Mouse (Mus musculus) small intestine, adult 2 months (tissue): Measurements from ENCODE around the gene Lrrc28. TPM values are rescaled to one million over a fixed set of nuclear protein-coding genes. Genes with fewer than 3 reads are reported as not detected.

ENCODE experiments used
- H3K27ac ChIP-seq: fragments of 200-500 bp; 2 replicates; pipeline ENCODE4 v1.5.1; 2012; ENCODE audit warnings: low read depth, low read length, control low read depth, inconsistent platforms; ENCODE audit not compliant: insufficient read depth
- H3K27me3 ChIP-seq: fragments of 200-500 bp; 2 replicates; pipeline ENCODE4 v1.6.1; 2012; ENCODE audit warnings: mild to moderate bottlenecking, moderate library complexity, low read length, inconsistent platforms; ENCODE audit not compliant: control insufficient read depth, insufficient read depth
- H3K36me3 ChIP-seq: fragments of 200-500 bp; 2 replicates; pipeline ENCODE4 v1.6.1; 2012; ENCODE audit warnings: mild to moderate bottlenecking, low read length, control low read depth, inconsistent platforms; ENCODE audit not compliant: control insufficient read depth, insufficient read depth
- H3K4me1 ChIP-seq: fragments of 200-500 bp; 2 replicates; pipeline ENCODE4 v1.6.1; 2012; ENCODE audit warnings: low read length, inconsistent platforms, mixed read lengths; ENCODE audit not compliant: control insufficient read depth, insufficient read depth, insufficient read length
- H3K4me3 ChIP-seq: fragments of 200-500 bp; 2 replicates; pipeline ENCODE4 v1.5.1; 2012; ENCODE audit warnings: low read depth, mild to moderate bottlenecking, control low read depth, inconsistent platforms, low read length, moderate library complexity
- CTCF ChIP-seq: fragments of 200-500 bp; IDR thresholded peaks from 2 replicates; pipeline ENCODE4 v1.5.1; 2012; ENCODE audit warnings: low read depth, mild to moderate bottlenecking, control low read depth, inconsistent platforms, low read length, moderate library complexity, mixed read lengths; ENCODE audit not compliant: insufficient replicate concordance, insufficient read length; ENCODE audit errors: extremely low read depth
- POLR2A ChIP-seq: fragments of 200-500 bp; IDR thresholded peaks from 2 replicates; pipeline ENCODE4 v1.6.1; 2012; ENCODE audit warnings: low read depth, mild to moderate bottlenecking, control low read depth, inconsistent platforms, low read length, moderate library complexity
- WGBS: fragments of 180-500 bp; shearing (Covaris S2); methylation state at CpG from one replicate; pipeline ENCODE4 v1.1.7; 2018; 5-methylcytosine and 5-hydroxymethylcytosine counted together
- polyA plus RNA-seq: library from polyadenylated mRNA; depleted of rRNA; stranded (reverse); fragments of >200 nt; gene quantifications from 2 replicates; pipeline ENCODE4 v1.2.3, GENCODE M21; 2012

Lrrc28 gene
- polyA plus RNA-seq, 1 experiment: 16.6 TPM

DNA sequence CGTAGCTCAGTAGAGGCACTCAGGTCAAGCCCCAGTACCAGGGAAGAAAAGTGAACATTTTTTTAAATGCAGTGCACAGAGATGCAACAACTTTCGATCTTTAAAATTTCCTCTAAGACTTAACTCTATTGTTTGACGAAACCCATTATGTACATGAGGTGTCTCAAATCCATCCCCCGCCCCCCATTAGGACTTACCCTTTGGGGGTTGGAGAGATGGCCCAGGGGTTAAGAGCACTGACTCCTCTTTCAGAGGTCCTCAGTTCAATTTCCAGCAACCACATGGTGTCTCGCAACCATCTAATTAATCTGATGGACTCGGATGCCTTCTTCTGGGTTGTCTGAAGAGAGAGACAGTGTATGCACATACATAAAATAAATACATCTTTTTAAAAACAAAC lies 1.1 kb upstream of the Lrrc28 start:
- H3K36me3 ChIP-seq: no peaks in the 10 kb centered on the region
- TF ChIP-seq CTCF (no peak), POLR2A (no peak)
- no peaks in the 10 kb centered on the region for H3K27me3 ChIP-seq
- 0 out of 2 replicates have a peak overlapping the region, but pooled peaks have one; percentile 15 for H3K4me3 ChIP-seq
- peak overlapping the region; percentile 67 for H3K27ac ChIP-seq
- 9% methylated on average over 6 of the region's 6 CpGs for WGBS
- H3K4me1 ChIP-seq: no peaks in the 10 kb centered on the region

DNA sequence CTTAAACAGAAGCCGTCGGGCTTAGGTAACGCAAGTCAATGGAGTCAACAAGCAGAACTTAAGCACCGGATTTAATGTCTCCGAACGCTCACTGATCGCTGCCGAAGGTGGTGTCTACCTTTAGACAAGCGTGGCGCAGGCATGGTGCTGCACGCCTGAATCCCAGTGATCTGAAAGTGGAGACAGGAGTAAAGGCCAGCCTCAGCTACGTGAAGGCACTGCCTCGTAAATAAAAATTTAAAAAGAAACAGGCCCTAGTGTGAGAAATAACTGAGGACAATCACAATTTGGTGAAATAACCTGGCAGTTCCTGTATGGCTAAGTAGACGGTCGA lies 580 bp upstream of the Lrrc28 start:
- TF ChIP-seq CTCF: no peak
- TF ChIP-seq POLR2A: no peak
- H3K27me3 ChIP-seq: no peaks in the 10 kb centered on the region
- H3K36me3 ChIP-seq: peaks cover 4% of the 10 kb centered on the region
- no peaks in the 10 kb centered on the region for H3K4me1 ChIP-seq
- WGBS: under 1% methylated on average over 15 of the region's 15 CpGs
- H3K27ac ChIP-seq: peak overlapping the region; percentile 67
- peak overlapping the region; percentile 80 for H3K4me3 ChIP-seq

DNA sequence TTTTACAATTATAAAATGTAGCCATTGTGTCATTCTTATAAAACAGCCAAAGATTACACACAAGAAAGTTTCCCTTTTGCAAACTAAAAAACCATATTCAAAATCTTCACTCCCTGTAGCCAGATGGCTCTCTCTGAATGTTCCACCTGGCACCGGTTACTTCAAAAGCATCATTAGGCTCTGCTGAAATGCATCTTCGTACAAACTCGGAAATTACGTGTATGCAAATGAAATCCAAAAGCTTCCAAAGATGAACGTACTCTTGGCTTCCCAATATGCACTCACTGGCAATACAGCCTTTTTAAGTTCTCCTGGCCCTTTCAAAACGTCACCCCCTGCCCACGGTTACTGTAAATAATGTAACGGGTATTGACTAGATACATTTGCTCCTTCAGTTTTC lies 777 bp downstream of the Lrrc28 start:
- H3K27ac ChIP-seq: no peak overlapping the region
- H3K4me3 ChIP-seq: no peak overlapping the region
- H3K27me3 ChIP-seq: no peaks in the 10 kb centered on the region
- TF ChIP-seq POLR2A (no peak), CTCF (no peak)
- 30% methylated on average over 8 of the region's 8 CpGs for WGBS
- H3K4me1 ChIP-seq: no peaks in the 10 kb centered on the region
- H3K36me3 ChIP-seq: peaks cover 4% of the 10 kb centered on the region

DNA sequence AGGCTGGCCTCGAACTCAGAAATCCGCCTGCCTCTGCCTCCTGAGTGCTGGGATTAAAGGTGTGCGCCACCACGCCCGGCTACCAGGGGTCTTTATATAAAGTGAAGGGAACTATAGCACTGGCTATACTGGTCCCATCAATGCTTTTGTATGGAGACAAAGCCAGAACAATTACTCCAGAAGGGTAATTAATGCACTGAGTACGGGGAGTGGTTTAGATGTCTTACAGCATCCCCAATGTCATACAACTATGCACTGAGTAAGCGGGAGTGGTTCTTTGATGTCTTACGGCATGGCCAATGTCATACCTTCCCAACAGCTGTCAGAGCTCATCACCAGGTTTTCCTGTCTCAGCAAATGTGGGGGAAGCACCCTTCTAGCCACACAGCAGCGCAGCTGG lies 2.1 kb downstream of the Lrrc28 start:
- no peak for TF ChIP-seq CTCF
- no peak for TF ChIP-seq POLR2A
- 96% methylated on average over 9 of the region's 9 CpGs for WGBS
- H3K4me1 ChIP-seq: no peaks in the 10 kb centered on the region
- no peaks in the 10 kb centered on the region for H3K27me3 ChIP-seq
- H3K27ac ChIP-seq: no peak overlapping the region
- no peak overlapping the region for H3K4me3 ChIP-seq
- H3K36me3 ChIP-seq: peaks cover 6% of the 10 kb centered on the region

DNA sequence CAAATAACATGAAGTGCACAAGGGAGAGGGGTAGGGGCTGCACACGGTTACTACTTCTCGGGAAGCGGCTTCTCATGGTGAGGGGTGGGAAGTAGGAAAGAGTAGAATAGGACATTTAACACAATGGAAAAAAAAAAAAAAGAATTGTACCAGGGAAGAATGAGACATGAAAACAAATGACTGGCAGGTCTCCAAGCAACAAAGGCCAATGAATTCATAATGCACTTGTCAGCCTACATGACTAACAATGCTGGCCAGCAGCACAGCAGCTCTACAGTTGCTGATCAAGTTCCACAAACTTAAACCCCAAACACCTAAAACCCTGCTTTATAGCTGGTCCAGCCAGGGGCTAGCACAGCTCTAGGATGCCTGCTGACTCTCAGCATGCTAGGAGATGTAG lies 6.1 kb downstream of the Lrrc28 start:
- Histone ChIP-seq H3K4me1 (no peaks in the 10 kb centered on the region), H3K27me3 (no peaks in the 10 kb centered on the region), H3K4me3 (no peak overlapping the region), H3K27ac (no peak overlapping the region), H3K36me3 (peaks cover 8% of the 10 kb centered on the region)
- WGBS: 96% methylated on average over 3 of the region's 3 CpGs
- TF ChIP-seq POLR2A (no peak), CTCF (no peak)

DNA sequence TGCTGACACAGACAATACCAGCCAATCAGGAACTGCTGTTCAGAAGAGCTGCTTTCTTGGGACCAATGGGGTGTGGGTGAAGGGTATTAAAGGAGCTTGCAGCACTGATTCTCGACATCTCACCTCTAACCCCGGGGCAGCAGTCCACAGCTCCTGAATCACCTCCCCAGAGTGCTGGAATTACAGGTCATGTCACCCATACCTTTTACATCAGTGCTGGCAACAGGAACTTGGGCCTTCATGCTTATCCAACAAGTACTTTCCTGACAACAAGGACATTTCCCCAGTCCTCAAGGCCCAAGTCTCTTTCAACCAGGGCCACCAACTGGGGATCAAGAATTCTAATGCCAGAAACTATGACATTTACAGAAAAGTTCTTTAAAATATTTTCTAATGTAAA lies 8.9 kb downstream of the Lrrc28 start:
- Histone ChIP-seq H3K36me3 (peaks cover 8% of the 10 kb centered on the region), H3K27me3 (no peaks in the 10 kb centered on the region), H3K4me3 (no peak overlapping the region), H3K27ac (no peak overlapping the region), H3K4me1 (no peaks in the 10 kb centered on the region)
- TF ChIP-seq CTCF (no peak), POLR2A (no peak)
- 77% methylated on average over 2 of the region's 2 CpGs for WGBS

DNA sequence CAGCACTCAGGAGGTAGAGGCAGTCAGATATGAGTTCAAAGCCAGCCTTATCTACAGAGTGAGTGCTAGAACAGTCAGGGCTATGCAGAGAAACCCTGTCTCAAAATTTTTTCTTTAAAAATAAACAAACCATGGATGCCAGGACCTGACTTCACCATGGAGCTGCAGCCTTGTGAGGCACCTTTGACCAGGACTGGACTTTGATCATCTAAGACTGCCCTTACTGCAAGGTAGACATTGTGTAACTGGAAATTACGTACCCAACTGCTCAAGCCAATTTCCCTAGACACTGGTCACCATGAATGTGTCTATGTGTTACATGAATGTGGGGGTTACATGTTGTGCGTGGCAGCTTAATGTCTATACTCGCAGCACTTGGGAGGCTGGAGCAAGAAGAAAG lies 10.9 kb downstream of the Lrrc28 start:
- Histone ChIP-seq H3K27me3 (no peaks in the 10 kb centered on the region), H3K36me3 (peaks cover 3% of the 10 kb centered on the region; the same call in 1 of the 2 replicates), H3K4me3 (no peak overlapping the region), H3K4me1 (no peaks in the 10 kb centered on the region), H3K27ac (no peak overlapping the region)
- TF ChIP-seq CTCF (no peak), POLR2A (no peak)
- 73% methylated on average over 3 of the region's 3 CpGs for WGBS

DNA sequence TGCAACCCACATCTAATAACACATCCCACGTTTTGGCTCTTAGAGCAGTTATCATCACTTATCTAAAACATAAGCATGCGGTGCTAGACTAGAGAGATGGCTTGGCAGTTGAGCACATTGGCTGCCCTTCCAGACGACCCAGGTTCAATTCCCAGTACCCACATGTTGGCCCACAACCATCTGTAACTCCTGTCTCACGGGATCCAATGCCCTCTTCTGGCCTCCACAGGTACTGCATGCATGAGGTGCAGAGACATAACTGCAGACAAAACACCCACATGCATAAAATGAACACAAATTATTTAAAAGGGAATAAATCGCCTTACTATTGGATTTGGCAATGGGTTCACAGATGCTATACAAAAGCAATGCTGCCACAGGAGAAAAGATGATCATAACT lies 12.7 kb downstream of the Lrrc28 start:
- TF ChIP-seq POLR2A (no peak), CTCF (peak; percentile 42; the same call in 1 of the 2 replicates)
- Histone ChIP-seq H3K4me1 (no peaks in the 10 kb centered on the region), H3K27me3 (no peaks in the 10 kb centered on the region), H3K36me3 (0 out of 2 replicates have a peak, but pooled peaks cover 2% of the 10 kb centered on the region), H3K27ac (no peak overlapping the region), H3K4me3 (no peak overlapping the region)
- 84% methylated on average over 5 of the region's 5 CpGs for WGBS
